Mouse (Mus musculus): ENCODE data around the gene Myt1l.

The Myt1l gene

GRCm38 (mm10) chr12:29816761-29817160 is 288.6 kb downstream of the Myt1l start:
- DNase-seq (ENCODE audit: low spot score) = no peak

- DNase-seq (ENCODE audit: low spot score) = no peak
These were observed 294.0 kb downstream of the Myt1l start for GRCm38 (mm10) chr12:29822216-29822615.

- no peak for DNase-seq (ENCODE audit: low spot score)
These were observed 295.7 kb downstream of the Myt1l start for GRCm38 (mm10) chr12:29823766-29824417.

- no peak for DNase-seq (ENCODE audit: low spot score)
These were observed 302.4 kb downstream of the Myt1l start for GRCm38 (mm10) chr12:29830571-29830970.

GRCm38 (mm10) chr12:29831356-29831755 is 303.2 kb downstream of the Myt1l start:
- no peak for DNase-seq (ENCODE audit: low spot score)

GRCm38 (mm10) chr12:29837301-29837791 is 309.2 kb downstream of the Myt1l start:
- no peak for DNase-seq (ENCODE audit: low spot score)

- no peak for DNase-seq (ENCODE audit: low spot score)
These were observed 310.2 kb downstream of the Myt1l start for GRCm38 (mm10) chr12:29838421-29838820.

- no peak for DNase-seq (ENCODE audit: low spot score)
These were observed 321.8 kb downstream of the Myt1l start for GRCm38 (mm10) chr12:29849936-29850335.

- no peak for DNase-seq (ENCODE audit: low spot score)
These were observed 326.0 kb downstream of the Myt1l start for GRCm38 (mm10) chr12:29854151-29854585.

- no peak for DNase-seq (ENCODE audit: low spot score)
These were observed 326.8 kb downstream of the Myt1l start for GRCm38 (mm10) chr12:29855007-29855406.

GRCm38 (mm10) chr12:29860986-29861385 is 332.8 kb downstream of the Myt1l start:
- no peak for DNase-seq (ENCODE audit: low spot score)

- no peak for DNase-seq (ENCODE audit: low spot score)
These were observed 340.1 kb downstream of the Myt1l start for GRCm38 (mm10) chr12:29868295-29868694.

- DNase-seq (ENCODE audit: low spot score) = no peak
These were observed 340.6 kb downstream of the Myt1l start for GRCm38 (mm10) chr12:29868781-29869180.

- DNase-seq (ENCODE audit: low spot score) = no peak
These were observed 344.1 kb downstream of the Myt1l start for GRCm38 (mm10) chr12:29872156-29872815.

- DNase-seq (ENCODE audit: low spot score) = no peak
These were observed 345.1 kb downstream of the Myt1l start for GRCm38 (mm10) chr12:29873281-29873772.

- no peak for DNase-seq (ENCODE audit: low spot score)
These were observed 349.8 kb downstream of the Myt1l start for GRCm38 (mm10) chr12:29877977-29878376.

- DNase-seq (ENCODE audit: low spot score) = no peak
These were observed 354.9 kb downstream of the Myt1l start for GRCm38 (mm10) chr12:29882871-29883617.

- no peak for DNase-seq (ENCODE audit: low spot score)
These were observed 356.2 kb downstream of the Myt1l start for GRCm38 (mm10) chr12:29884376-29884775.

- DNase-seq (ENCODE audit: low spot score) = no peak
These were observed 366.5 kb downstream of the Myt1l start for GRCm38 (mm10) chr12:29894669-29895068.

GRCm38 (mm10) chr12:29897533-29898085 is 369.4 kb downstream of the Myt1l start:
- DNase-seq (ENCODE audit: low spot score) = no peak

- DNase-seq (ENCODE audit: low spot score) = no peak
These were observed 376.1 kb downstream of the Myt1l start for GRCm38 (mm10) chr12:29904101-29904874.
